Mouse (Mus musculus) stomach, embryonic 16.5 days (tissue): Measurements from ENCODE around the gene Kcne4. TPM values are rescaled to one million over a fixed set of nuclear protein-coding genes. Genes with fewer than 3 reads are reported as not detected.

ENCODE experiments used
- ATAC-seq: fragments of 200-750 bp; cut with Nextera tagmentation; 2 replicates; pipeline ENCODE4 v1.8.0; 2017; ENCODE audit warnings: moderate number of reproducible peaks, moderate TSS enrichment; ENCODE audit not compliant: insufficient read depth, low FRiP score
- H3K27ac ChIP-seq: fragments of 300-500 bp; sonication (generic); 2 replicates; pipeline ENCODE4 v1.5.1; 2014; ENCODE audit warnings: low read length
- H3K27me3 ChIP-seq: fragments of 300-500 bp; sonication (generic); 2 replicates; pipeline ENCODE4 v1.6.1; 2014; ENCODE audit warnings: low read length, control low read depth, mixed read lengths; ENCODE audit not compliant: control insufficient read depth, insufficient read depth
- H3K36me3 ChIP-seq: fragments of 300-500 bp; sonication (generic); 2 replicates; pipeline ENCODE4 v1.6.1; 2014; ENCODE audit warnings: low read length; ENCODE audit not compliant: control insufficient read depth, insufficient read depth
- H3K4me1 ChIP-seq: fragments of 300-500 bp; sonication (generic); 2 replicates; pipeline ENCODE4 v1.6.1; 2014; ENCODE audit warnings: low read length, control low read depth, mixed read lengths; ENCODE audit not compliant: control insufficient read depth, insufficient read depth
- H3K4me2 ChIP-seq: fragments of 300-500 bp; sonication (generic); 2 replicates; pipeline ENCODE4 v1.6.1; 2014; ENCODE audit warnings: low read depth, low read length, mixed read lengths
- H3K4me3 ChIP-seq: fragments of 300-500 bp; sonication (generic); replicated peaks from 2 replicates; pipeline ENCODE4 v1.5.1; 2014; ENCODE audit warnings: mild to moderate bottlenecking, low read length
- H3K9ac ChIP-seq: fragments of 300-500 bp; sonication (generic); 2 replicates; pipeline ENCODE4 v1.6.1; 2014; ENCODE audit warnings: low read length
- H3K9me3 ChIP-seq: fragments of 300-500 bp; sonication (generic); replicated peaks from 2 replicates; pipeline ENCODE4 v1.6.1; 2016; ENCODE audit warnings: low read length, control low read depth; ENCODE audit not compliant: control insufficient read depth
- WGBS: fragments of 180-500 bp; shearing (Covaris S2); extraction: QIAGEN DNeasy Blood & Tissue Kit; methylation state at CpG from one replicate; pipeline ENCODE4 v1.1.7; 2014; 5-methylcytosine and 5-hydroxymethylcytosine counted together
- polyA plus RNA-seq: library from polyadenylated mRNA; unstranded; fragments of >200 nt; fragmentation: Nextera tagmentation; extraction: Ambion mirVana; gene quantifications from 2 replicates; pipeline ENCODE4 v1.2.1, GENCODE M21; 2015

The Kcne4 gene
- polyA plus RNA-seq, 1 experiment from 2014 or later = 11.5 TPM

GRCm38 (mm10) chr1:78818630-78819526 lies 2.3 kb downstream of the Kcne4 start:
- Histone ChIP-seq H3K4me1 (peaks cover 36% of the 10 kb centered on the region), H3K27me3 (no peaks in the 10 kb centered on the region), H3K9ac (peak overlapping the region; percentile 43), H3K27ac (peak overlapping the region; percentile 88), H3K4me3 (0 out of 2 replicates have a peak overlapping the region, but pooled peaks have one; percentile 5), H3K4me2 (peak overlapping the region; percentile 36), H3K9me3 (no peaks in the 10 kb centered on the region), H3K36me3 (no peaks in the 10 kb centered on the region)
- peak; percentile 23 for ATAC-seq
- 44% methylated on average over 11 of the region's 11 CpGs for WGBS

- 28% methylated on average over 7 of the region's 7 CpGs for WGBS
- Histone ChIP-seq H3K9me3 (no peaks in the 10 kb centered on the region), H3K36me3 (no peaks in the 10 kb centered on the region), H3K27ac (peak overlapping the region; percentile 88), H3K9ac (peak overlapping the region; percentile 43), H3K4me2 (peak overlapping the region; percentile 36), H3K27me3 (no peaks in the 10 kb centered on the region), H3K4me1 (peaks cover 36% of the 10 kb centered on the region), H3K4me3 (no peak overlapping the region)
- ATAC-seq = peak; percentile 53; the same call in 1 of the 2 replicates
Measured at GRCm38 (mm10) chr1:78819592-78819991, 3.0 kb downstream of the Kcne4 start.

GRCm38 (mm10) chr1:78820176-78820575 lies 3.6 kb downstream of the Kcne4 start:
- H3K4me1 ChIP-seq = peaks cover 36% of the 10 kb centered on the region
- no peaks in the 10 kb centered on the region for H3K27me3 ChIP-seq
- H3K27ac ChIP-seq = peak overlapping the region; percentile 88
- H3K36me3 ChIP-seq = no peaks in the 10 kb centered on the region
- peak overlapping the region; percentile 36 for H3K4me2 ChIP-seq
- no peak overlapping the region for H3K4me3 ChIP-seq
- no peaks in the 10 kb centered on the region for H3K9me3 ChIP-seq
- no peak overlapping the region for H3K9ac ChIP-seq
- no peak for ATAC-seq
- 46% methylated on average over 8 of the region's 8 CpGs for WGBS

- Histone ChIP-seq H3K27ac (peak overlapping the region; percentile 47; the same call in 1 of the 2 replicates), H3K36me3 (no peaks in the 10 kb centered on the region)
- 52% methylated on average over 9 of the region's 9 CpGs for WGBS
Measured at GRCm38 (mm10) chr1:78821111-78821510, 4.6 kb downstream of the Kcne4 start.

GRCm38 (mm10) chr1:78821733-78822430 lies 5.3 kb downstream of the Kcne4 start:
- H3K27ac ChIP-seq = no peak overlapping the region
- WGBS = 83% methylated on average over 15 of the region's 15 CpGs
- no peak overlapping the region for H3K9ac ChIP-seq
- H3K4me1 ChIP-seq = peaks cover 31% of the 10 kb centered on the region
- no peak overlapping the region for H3K4me2 ChIP-seq
- no peak overlapping the region for H3K4me3 ChIP-seq
- H3K36me3 ChIP-seq = no peaks in the 10 kb centered on the region
- ATAC-seq = no peak
- H3K27me3 ChIP-seq = no peaks in the 10 kb centered on the region
- no peaks in the 10 kb centered on the region for H3K9me3 ChIP-seq

More at GRCm38 (mm10) chr1:78821111-78821510, 4.6 kb downstream of the Kcne4 start:
- H3K4me3 ChIP-seq = no peak overlapping the region
- no peak for ATAC-seq
- H3K9me3 ChIP-seq = no peaks in the 10 kb centered on the region
- H3K27me3 ChIP-seq = no peaks in the 10 kb centered on the region
- no peak overlapping the region for H3K4me2 ChIP-seq
- H3K9ac ChIP-seq = no peak overlapping the region
- peaks cover 31% of the 10 kb centered on the region for H3K4me1 ChIP-seq

- Histone ChIP-seq H3K27ac (no peak overlapping the region), H3K9me3 (no peaks in the 10 kb centered on the region), H3K9ac (no peak overlapping the region), H3K4me3 (no peak overlapping the region), H3K4me1 (peaks cover 11% of the 10 kb centered on the region), H3K4me2 (no peak overlapping the region), H3K36me3 (no peaks in the 10 kb centered on the region), H3K27me3 (no peaks in the 10 kb centered on the region)
- ATAC-seq = no peak
- 77% methylated on average over 3 of the region's 3 CpGs for WGBS
Measured at GRCm38 (mm10) chr1:78825246-78825645, 8.7 kb downstream of the Kcne4 start.

GRCm38 (mm10) chr1:78838468-78838867 lies 21.9 kb downstream of the Kcne4 start:
- WGBS = 77% methylated on average over 3 of the region's 3 CpGs
- no peak overlapping the region for H3K4me3 ChIP-seq
- no peak overlapping the region for H3K9ac ChIP-seq
- H3K36me3 ChIP-seq = no peaks in the 10 kb centered on the region
- H3K9me3 ChIP-seq = no peaks in the 10 kb centered on the region
- H3K4me2 ChIP-seq = no peak overlapping the region
- no peaks in the 10 kb centered on the region for H3K4me1 ChIP-seq
- no peaks in the 10 kb centered on the region for H3K27me3 ChIP-seq
- no peak overlapping the region for H3K27ac ChIP-seq
- no peak for ATAC-seq

- H3K9me3 ChIP-seq = no peaks in the 10 kb centered on the region
- no peak overlapping the region for H3K4me3 ChIP-seq
- H3K36me3 ChIP-seq = no peaks in the 10 kb centered on the region
- H3K9ac ChIP-seq = no peak overlapping the region
- H3K27ac ChIP-seq = no peak overlapping the region
- no peaks in the 10 kb centered on the region for H3K27me3 ChIP-seq
- ATAC-seq = no peak
- H3K4me2 ChIP-seq = no peak overlapping the region
- 55% methylated on average over 2 of the region's 2 CpGs for WGBS
- H3K4me1 ChIP-seq = no peaks in the 10 kb centered on the region
Measured at GRCm38 (mm10) chr1:78840769-78841168, 24.2 kb downstream of the Kcne4 start.

- H3K4me1 ChIP-seq = no peaks in the 10 kb centered on the region
- no peaks in the 10 kb centered on the region for H3K27me3 ChIP-seq
- no peak overlapping the region for H3K4me3 ChIP-seq
- H3K9ac ChIP-seq = no peak overlapping the region
- no peaks in the 10 kb centered on the region for H3K9me3 ChIP-seq
- no peak overlapping the region for H3K27ac ChIP-seq
- no peak for ATAC-seq
- H3K4me2 ChIP-seq = no peak overlapping the region
- no peaks in the 10 kb centered on the region for H3K36me3 ChIP-seq
- 82% methylated on average over 1 of the region's 1 CpGs for WGBS
Measured at GRCm38 (mm10) chr1:78845661-78846060, 29.1 kb downstream of the Kcne4 start.
